Mouse (Mus musculus): ENCODE measurements around the gene Tnk2. TPM values are rescaled to one million over a fixed set of nuclear protein-coding genes. Genes with fewer than 3 reads are reported as not detected.

The Tnk2 gene
- total and polyA plus RNA-seq, 3 experiments = 14.7 to 62.2 (median 31.9) TPM

GRCm38 (mm10) chr16:32677040-32677700, 33.5 kb downstream of the Tnk2 start:
- no peak overlapping the region for H3K9ac ChIP-seq (ENCODE audit: insufficient read depth, low read depth)
- in situ Hi-C loops (cut with MboI; ENCODE audit: low pct_ligation_motif_present, low pct_unique_long_range_greater_than_20kb, low sequenced_read_pairs) = no loop called here
- no peak overlapping the region for H3K27ac ChIP-seq (ENCODE audit: insufficient read depth, low read depth)
- no peak overlapping the region for H3K4me2 ChIP-seq (ENCODE audit: insufficient read depth, low read depth, poor library complexity, severe bottlenecking)
- no peak for DNase-seq (ENCODE audit: extremely low read depth)
- no peaks in the 10 kb centered on the region for H3K27me3 ChIP-seq (replicated peaks)
- TF ChIP-seq NELFE (IDR thresholded peaks at IDR 0.05; ENCODE audit: low read depth, low read length) (no peak), SIN3A (IDR thresholded peaks at IDR 0.05; ENCODE audit: low read length) (no peak), PAX5 (IDR thresholded peaks at IDR 0.05; ENCODE audit: low read length) (no peak), TBP (conservative IDR thresholded peaks at IDR 0.05; ENCODE audit: low read depth, low read length) (no peak), ETS1 (conservative IDR thresholded peaks at IDR 0.05; ENCODE audit: low read depth, low read length) (no peak), MXI1 (IDR thresholded peaks at IDR 0.05; ENCODE audit: low read depth, low read length) (no peak), KAT2A (IDR thresholded peaks at IDR 0.05; ENCODE audit: insufficient replicate concordance, low read length) (no peak), USF2 (conservative IDR thresholded peaks at IDR 0.05; ENCODE audit: low read depth, low read length) (no peak), NRF1 (IDR thresholded peaks at IDR 0.05; ENCODE audit: low read depth, low read length) (no peak), ZNF384 (IDR thresholded peaks at IDR 0.05; ENCODE audit: low read depth, low read length) (no peak), ZKSCAN1 (IDR thresholded peaks at IDR 0.05; ENCODE audit: borderline replicate concordance, low read depth, low read length) (no peak), MAFK (IDR thresholded peaks at IDR 0.05; ENCODE audit: insufficient replicate concordance, low read length) (no peak), POLR2AphosphoS2 (IDR thresholded peaks at IDR 0.05; ENCODE audit: low read depth, low read length) (no peak), HCFC1 (IDR thresholded peaks at IDR 0.05; ENCODE audit: low read depth, low read length) (no peak), MYC (IDR thresholded peaks at IDR 0.05; ENCODE audit: low read depth, low read length) (no peak), JUN (IDR thresholded peaks at IDR 0.05; ENCODE audit: insufficient read depth, low read depth, low read length) (no peak), E2F4 (IDR thresholded peaks at IDR 0.05; ENCODE audit: insufficient replicate concordance, low read depth, low read length) (no peak), BHLHE40 (IDR thresholded peaks at IDR 0.05; ENCODE audit: low read depth, low read length) (no peak), ELF1 (IDR thresholded peaks at IDR 0.05; ENCODE audit: low read depth, low read length) (no peak), POLR2A (IDR thresholded peaks at IDR 0.05; ENCODE audit: low read depth, low read length) (no peak)
- no peaks in the 10 kb centered on the region for H3K9me3 ChIP-seq (replicated peaks; ENCODE audit: low read length)
- H3K79me2 ChIP-seq (replicated peaks; ENCODE audit: control insufficient read depth, extremely low read depth, insufficient read depth, poor library complexity, severe bottlenecking) = 0 out of 2 replicates have a peak, but pooled peaks cover 3% of the 10 kb centered on the region
- peaks cover 20 to 38% of the 10 kb centered on the region in 2 experiments for H3K4me1 ChIP-seq (ENCODE audit: control insufficient read depth in 1 of 2, insufficient read depth in 2 of 2)
- dilution Hi-C loops (cut with MboI; ENCODE audit: extremely low pct_ligation_motif_present, extremely low pct_unique_long_range_greater_than_20kb, low sequenced_read_pairs) = no loop called here
- no peak overlapping the region for H3K4me3 ChIP-seq (replicated peaks in 1 of 3; ENCODE audit: low read depth in 2 of 3, low read length in 2 of 3, poor library complexity in 1 of 3)
- H3K36me3 ChIP-seq (replicated peaks in 1 of 2; ENCODE audit: control insufficient read depth in 1 of 2, insufficient read depth in 1 of 2, low read length in 1 of 2) = peaks cover 60 to 82% of the 10 kb centered on the region in 2 experiments

- no peak for DNase-seq (ENCODE audit: extremely low read depth)
- Histone ChIP-seq H3K79me2 (replicated peaks; ENCODE audit: control insufficient read depth, extremely low read depth, insufficient read depth, poor library complexity, severe bottlenecking) (0 out of 2 replicates have a peak, but pooled peaks cover 3% of the 10 kb centered on the region), H3K4me1 (ENCODE audit: control insufficient read depth in 1 of 2, insufficient read depth in 2 of 2) (peaks cover 20 to 38% of the 10 kb centered on the region in 2 experiments), H3K9me3 (replicated peaks; ENCODE audit: low read length) (no peaks in the 10 kb centered on the region), H3K4me3 (replicated peaks in 1 of 3; ENCODE audit: low read depth in 2 of 3, low read length in 2 of 3, poor library complexity in 1 of 3) (no peak overlapping the region), H3K27me3 (replicated peaks) (no peaks in the 10 kb centered on the region), H3K36me3 (replicated peaks in 1 of 2; ENCODE audit: control insufficient read depth in 1 of 2, insufficient read depth in 1 of 2, low read length in 1 of 2) (peaks cover 65 to 89% of the 10 kb centered on the region in 2 experiments), H3K4me2 (ENCODE audit: insufficient read depth, low read depth, poor library complexity, severe bottlenecking) (no peak overlapping the region), H3K9ac (ENCODE audit: insufficient read depth, low read depth) (no peak overlapping the region), H3K27ac (ENCODE audit: insufficient read depth, low read depth) (no peak overlapping the region)
- in situ Hi-C loops (cut with MboI; ENCODE audit: low pct_ligation_motif_present, low pct_unique_long_range_greater_than_20kb, low sequenced_read_pairs) = no loop called here
- dilution Hi-C loops (cut with MboI; ENCODE audit: extremely low pct_ligation_motif_present, extremely low pct_unique_long_range_greater_than_20kb, low sequenced_read_pairs) = no loop called here
- TF ChIP-seq MXI1 (IDR thresholded peaks at IDR 0.05; ENCODE audit: low read depth, low read length) (no peak), UBTF (IDR thresholded peaks at IDR 0.05; ENCODE audit: low read depth, low read length) (no peak)
Measured at GRCm38 (mm10) chr16:32677903-32678302, 34.2 kb downstream of the Tnk2 start.
